Mouse (Mus musculus) frontal cortex, adult 2 months (tissue): ENCODE measurements around the gene Csrp1. TPM values are rescaled to one million over a fixed set of nuclear protein-coding genes. Genes with fewer than 3 reads are reported as not detected.

ENCODE experiments used
- DNase-seq, 2 experiments: peaks; one replicate each; pipeline ENCODE4 v3.0.0; 2022; ENCODE audit warnings: low spot score in 1 of 2; ENCODE audit errors: extremely low spot score in 1 of 2
- polyA plus RNA-seq: library from polyadenylated mRNA; depleted of rRNA; stranded (reverse); fragments of >200 nt; gene quantifications from 2 replicates; pipeline ENCODE4 v1.2.3, GENCODE M21; 2012

Csrp1 gene
- polyA plus RNA-seq, 1 experiment: 205 TPM

DNA sequence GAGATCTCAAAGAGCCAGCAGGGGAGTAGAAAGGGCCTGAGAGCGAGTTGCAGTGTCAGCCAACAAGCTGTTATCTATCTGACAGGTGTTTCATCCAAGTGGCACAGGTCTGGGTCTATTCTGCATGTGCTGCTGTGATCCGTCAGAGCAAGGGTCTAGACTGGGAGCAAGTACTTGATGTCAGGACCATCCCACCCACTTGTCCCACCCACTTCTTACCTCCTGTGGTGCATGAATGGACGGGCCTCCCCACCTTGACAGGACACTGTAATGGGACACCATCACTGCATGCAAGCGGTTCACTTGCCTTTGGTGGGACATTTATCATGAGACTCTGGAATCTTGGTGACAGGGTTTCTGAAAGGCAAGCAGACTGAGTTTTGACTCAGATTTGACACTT lies 10.0 kb downstream of the Csrp1 start:
- DNase-seq: no peak

DNA sequence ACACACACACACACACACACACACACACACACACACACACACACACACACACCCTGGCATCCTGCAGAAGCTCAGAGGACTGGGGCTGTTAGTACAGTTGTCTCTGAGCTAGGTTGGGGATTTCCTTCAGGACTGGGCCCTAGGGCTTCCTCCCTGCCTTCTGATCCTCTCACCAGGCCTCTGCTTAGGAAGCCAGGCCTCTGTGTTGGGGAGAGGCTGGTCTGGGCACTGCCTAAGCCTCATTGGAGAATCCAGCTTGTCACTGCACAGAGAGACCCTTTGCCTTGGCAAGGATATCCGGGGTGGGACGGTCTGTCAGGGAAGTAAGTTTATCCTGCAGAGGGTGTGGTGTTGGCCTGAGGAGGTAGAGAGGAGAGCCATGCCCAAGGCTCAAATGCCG lies 10.4 kb downstream of the Csrp1 start:
- no peak for DNase-seq

DNA sequence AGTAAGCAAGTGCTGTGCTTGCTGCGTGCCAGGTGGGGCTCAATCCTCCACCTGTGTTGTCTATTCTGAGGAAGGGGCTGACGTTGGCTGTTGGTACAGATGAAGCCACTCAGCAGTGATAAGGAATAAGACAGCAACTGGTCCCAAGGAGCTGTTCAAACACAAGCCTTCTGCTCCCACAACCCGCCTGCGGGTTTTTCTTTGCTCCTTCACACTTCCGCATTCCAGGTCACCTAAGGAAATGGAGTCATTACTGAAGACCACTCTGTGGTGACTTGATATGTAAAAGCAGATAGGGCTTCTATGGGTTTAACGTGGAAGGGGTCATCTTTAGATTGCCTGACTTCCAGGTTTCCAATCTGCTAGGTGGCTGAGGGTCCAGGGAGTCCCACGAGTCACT lies 11.5 kb downstream of the Csrp1 start:
- DNase-seq: no peak

DNA sequence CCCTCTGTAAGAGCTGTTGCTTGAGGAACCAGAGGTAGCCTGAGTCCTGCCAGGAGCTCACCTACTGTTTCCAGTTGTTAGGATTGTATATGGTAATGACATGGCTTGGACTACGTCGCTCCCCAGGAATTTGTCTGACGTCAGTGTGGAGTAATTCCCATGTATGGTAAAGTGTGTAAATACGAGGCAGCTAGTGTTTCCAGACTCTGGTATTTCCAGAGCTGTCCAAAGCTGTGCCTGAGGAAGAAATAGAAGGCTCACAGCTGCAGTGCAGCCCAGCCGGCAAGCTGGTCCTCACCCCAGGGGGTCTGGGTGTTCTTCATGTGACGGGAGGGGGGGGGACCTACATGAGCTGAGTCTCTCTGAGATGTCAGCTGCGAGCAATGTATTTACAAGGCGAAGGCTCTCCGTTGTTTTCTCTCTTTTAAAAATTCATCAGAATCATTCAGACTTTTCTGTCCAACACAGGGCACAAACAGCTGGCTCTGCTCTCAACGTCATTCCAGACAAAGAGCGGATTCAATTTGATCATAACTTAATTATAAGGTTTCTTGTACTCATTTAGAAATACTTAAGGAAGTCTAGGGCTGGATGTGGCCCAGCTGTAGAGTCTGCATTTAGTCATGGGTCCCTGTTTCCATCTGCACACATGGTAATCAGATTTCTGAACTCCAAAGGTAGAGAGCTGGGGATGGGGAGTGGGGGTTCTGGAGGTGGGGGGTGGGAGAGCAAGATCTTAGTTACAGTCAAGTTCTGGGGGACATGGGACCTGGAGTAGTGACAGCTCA lies 12.2 kb downstream of the Csrp1 start:
- no peak for DNase-seq

DNA sequence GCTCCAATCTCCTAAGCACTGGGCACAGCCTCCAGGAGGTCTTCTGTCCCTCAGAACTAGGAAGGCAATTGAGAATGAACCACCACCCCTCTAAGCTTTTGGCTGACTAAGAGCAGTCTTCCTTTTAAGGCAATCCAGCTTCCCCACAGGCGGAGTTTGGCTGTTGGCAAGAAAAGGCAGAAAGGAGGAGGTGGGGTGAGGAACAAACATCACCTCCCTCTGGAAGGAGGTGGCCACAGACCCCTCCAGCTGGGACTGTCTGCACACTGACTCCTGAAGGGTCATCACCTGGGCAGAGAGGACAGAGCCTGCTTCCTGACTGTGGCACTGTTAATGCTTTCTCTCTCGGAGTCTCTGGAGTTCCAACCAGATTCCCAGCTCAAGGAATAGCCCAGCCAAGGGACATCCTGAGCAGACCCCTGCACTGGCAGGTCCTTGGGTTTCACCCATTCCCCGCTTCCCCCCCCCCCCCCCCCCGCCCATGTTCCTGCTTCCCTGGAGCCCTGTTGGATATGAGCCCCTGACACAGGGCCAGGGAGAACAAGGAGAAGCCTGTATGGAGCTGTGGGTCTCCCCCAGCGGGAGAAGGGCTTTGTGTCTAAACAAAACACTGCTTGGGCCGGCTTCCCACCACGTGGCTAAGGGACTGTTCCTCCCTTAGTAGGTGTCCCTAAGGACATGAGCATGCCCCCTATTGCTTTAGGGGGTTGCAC lies 14.5 kb downstream of the Csrp1 start:
- peak; percentile 39 to 65 for DNase-seq

DNA sequence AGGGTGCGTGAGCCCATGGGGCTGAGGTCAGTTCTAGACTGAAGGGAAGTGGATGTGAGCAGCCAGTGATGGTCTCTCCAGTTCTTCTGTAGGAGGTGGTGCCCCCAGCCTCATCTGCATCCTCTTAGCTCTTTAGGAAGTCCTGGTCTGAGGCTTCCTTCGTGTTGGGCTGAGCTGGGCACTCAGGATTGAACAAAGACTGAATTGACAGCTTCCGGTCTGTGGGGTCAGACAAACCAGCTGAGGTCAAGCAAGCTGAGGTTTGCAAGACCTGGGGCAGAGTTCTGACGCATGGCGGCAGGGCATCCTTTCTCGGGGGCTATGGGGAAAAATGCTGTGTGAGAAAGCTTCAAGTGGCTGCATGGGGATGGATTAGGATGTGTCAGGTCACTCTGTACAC lies 15.6 kb downstream of the Csrp1 start:
- no peak for DNase-seq

DNA sequence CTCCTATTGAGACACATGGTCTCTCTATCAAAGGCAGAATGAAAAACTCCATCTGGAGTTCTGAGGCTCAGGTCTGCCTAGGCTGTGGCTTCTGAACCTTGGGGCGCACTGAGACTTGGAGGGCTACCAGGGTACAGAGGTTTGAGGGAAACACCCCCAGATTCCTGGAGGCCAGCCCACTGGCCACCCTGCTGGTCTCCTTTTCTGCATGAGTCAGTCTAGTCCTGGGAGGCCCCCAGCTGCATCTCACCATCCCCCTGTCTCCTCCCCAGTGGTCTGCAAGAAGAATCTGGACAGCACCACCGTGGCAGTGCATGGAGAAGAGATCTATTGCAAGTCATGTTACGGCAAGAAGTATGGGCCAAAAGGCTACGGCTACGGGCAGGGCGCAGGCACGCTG lies 25.1 kb downstream of the Csrp1 start:
- no peak for DNase-seq

DNA sequence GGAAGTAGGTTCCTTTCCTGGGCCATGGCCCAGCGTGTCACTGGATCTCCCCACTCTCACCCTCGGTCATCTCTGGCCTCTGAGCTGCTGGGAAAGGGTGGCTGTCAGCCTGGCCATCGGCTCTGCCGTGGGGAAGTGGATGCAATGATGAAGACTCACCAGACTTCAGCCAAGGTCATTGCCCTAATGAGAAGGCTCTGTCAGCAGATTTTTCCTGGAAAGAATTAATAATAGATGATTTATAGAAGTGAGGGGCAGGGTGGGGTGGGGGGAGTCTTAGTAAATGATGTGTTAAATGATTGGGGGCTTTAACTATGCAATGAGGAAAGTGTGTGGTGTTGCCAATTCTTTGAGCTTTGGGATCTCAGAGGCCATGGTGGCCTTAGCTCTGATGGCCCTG lies 26.4 kb downstream of the Csrp1 start:
- DNase-seq: no peak

DNA sequence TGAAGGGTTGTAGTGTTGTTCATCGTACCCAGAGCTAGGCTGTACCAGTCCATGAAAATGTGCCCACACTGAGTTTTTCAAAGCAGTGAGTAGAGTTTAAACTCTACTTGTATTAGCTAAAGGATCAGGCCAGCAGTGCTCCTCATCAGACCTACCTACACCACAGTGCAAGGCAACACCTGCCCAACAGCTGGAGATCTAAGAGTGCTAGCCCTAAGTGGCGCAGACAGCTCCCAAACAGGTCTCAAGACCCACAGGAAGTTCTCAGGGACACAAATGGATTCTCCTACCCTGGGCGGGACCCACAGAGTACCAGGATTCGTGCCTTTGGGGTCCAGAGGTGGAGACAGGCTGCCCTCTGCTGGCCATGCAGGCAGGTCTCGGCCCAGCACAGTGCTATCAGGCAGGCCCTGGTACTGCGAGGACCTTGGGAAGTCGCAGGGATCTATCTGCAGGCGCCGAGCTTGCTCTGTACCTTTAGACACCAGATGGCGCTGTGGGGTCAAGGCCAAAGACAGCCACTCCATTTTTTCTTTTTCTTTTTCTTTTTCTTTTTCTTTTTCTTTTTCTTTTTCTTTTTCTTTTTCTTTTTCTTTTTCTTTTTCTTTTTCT lies 33.0 kb downstream of the Csrp1 start:
- peak; percentile 88 to 97 for DNase-seq

DNA sequence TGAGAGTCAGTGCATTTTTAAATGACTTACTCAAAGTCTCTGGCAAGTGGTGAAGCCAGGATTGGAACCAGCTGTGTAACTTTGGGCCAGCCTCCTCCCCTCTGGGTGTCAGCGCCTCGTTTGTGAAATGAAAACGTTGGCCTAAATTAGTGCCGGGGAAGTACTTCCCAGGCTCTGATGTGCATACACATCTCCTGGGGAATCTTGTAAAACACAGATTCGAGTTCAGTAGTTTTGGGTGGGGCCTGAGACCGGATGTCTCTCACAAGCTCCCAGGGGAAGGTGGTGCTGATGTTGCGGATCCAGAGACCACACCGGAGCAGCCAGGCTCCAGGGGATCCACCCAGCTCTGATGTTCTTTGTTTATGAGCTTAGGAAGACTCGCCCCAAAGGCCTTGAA lies 35.4 kb downstream of the Csrp1 start:
- DNase-seq: no peak

DNA sequence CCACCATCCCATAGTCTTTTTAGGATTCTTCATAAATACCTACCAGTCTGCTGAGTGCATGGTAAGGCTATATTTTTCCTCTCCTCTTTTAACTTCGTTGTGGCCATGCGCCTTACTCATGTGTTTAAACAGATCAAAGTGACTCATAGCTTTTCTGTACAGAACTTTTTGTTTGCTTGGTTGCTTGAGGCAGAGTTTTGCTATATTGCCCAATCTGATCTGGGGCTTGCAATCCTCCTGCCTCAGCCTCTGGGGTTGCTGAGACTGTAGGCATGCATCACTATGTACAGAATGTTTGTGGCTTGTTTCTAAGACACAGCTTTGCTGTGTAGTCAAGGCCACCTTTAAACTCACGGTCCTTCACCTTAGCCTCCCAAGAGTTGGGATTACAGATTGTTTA lies 36.1 kb downstream of the Csrp1 start:
- no peak for DNase-seq

DNA sequence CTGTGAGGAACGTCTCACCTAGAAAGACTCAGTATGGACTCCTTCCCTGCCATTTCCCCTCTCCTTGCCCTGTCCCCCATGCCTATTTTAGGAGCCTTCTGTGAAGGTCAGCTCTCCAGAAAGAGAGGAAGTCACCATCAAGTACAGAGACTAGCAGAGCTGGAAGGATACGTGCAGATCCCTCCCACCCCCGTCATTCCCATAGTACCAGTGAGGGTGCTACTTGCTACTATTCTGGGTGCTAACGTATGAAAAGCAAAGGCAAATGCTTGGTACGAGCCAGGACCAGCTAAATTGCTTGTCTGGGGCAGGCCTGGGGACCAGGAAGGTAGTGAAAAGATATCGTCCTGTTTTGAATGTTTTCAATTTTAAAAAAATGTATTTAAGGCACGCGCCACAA lies 37.4 kb downstream of the Csrp1 start:
- no peak for DNase-seq

DNA sequence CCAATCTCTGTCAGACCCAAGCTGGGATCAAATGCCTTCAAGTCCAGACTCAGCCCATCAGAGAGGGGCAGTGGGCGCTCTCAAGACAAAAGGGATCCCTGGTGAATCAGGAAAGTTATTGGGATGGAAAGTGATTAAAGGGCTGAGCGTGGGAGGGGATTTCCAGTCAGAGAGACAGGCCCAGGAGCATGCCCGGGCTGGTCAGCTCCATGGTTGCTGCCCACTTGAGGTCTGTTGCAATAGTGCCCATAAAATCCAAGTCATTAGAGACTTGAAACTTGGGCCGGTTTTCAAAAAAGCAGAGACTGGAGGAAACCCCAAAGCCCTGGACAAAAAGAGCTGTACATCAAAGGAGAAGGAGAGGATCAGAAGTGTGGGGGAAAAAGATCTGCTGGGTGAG lies 39.8 kb downstream of the Csrp1 start:
- no peak for DNase-seq

DNA sequence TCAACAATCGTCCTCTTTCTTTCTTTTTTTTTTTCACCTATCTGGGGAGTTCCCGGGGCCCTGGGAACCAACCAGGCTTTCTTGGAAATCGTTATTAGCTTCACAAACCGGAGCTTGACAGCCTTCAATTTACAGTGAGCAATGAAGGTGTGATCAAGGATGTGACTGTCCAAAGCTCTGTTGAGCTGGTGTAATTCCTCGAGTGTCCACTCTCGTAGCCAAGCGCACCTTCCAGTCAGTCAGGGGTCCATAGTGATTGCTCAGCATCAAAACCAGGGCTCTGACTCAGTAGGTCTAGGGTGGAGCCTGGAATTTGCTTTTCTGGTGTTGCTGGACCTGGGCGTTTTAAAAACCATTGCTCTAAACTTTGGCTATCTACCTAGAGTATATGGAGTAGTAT lies 40.4 kb downstream of the Csrp1 start:
- DNase-seq: no peak

DNA sequence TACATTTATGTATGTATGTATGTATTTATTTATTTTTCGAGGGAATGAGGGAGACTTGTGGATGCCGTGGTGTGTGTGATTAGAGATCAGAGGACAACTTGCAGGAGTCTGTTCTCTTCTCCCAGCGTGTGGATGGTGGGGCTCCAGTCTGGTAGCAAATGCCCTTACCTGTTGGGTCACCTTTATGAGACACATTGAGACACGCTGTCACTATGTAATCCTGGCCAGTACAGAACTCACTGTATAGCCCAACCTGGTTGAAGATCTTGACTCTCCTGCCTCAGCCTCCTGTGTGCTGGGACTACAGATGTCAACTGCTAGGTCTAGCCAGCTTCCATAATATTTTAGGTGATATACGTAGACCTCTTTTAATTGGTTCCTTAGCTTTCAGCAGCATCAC lies 41.9 kb downstream of the Csrp1 start:
- DNase-seq: no peak

DNA sequence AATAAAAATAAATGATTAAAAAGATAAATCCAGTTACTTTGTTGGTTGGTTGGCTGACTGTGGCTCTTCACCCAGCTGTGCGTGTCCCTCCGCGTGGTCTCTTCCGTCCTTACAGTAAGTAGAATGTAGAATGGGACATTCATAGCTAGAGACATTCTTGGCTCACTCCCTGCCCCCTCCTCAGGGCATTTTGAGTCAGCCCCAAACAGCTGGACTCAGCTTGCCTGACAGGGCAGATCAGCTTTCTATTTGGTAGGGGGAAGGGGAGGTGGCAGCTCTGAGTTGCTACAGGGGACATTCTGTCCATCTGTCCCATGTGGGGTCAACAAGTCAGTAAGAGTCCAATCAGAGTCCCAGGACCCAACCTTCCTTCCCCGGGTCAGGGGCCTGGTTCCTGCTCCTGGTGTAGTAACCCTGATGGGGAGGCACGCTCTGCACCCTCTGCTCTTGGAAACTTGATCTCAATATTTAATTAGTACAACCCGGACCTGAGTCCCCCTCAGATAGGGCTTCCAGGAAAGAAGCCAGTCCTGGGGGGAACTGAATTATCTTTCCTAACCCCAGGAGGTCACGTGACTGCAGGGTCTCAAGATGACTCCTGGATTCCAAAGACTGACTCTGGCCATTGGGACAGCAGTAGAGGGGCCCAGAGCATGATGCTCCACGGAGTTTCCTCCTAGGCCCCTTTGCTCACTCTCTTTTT lies 43.8 kb downstream of the Csrp1 start:
- DNase-seq: no peak

DNA sequence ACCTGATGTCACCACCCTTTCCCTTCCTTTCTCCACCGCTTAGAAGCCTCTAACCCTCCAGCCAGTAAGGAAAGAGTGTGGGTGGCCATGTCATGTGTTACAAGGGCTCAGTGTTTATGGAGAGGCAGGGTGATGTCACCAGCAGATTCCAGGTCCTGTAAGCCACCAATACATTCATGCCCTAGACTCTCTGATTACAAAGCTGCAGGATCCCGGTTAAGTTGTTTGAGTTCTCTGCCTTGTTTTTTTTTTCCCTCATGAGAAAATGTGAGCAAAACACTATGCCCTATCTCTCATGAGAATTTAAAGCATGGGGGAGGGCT lies 44.3 kb downstream of the Csrp1 start:
- DNase-seq: no peak

DNA sequence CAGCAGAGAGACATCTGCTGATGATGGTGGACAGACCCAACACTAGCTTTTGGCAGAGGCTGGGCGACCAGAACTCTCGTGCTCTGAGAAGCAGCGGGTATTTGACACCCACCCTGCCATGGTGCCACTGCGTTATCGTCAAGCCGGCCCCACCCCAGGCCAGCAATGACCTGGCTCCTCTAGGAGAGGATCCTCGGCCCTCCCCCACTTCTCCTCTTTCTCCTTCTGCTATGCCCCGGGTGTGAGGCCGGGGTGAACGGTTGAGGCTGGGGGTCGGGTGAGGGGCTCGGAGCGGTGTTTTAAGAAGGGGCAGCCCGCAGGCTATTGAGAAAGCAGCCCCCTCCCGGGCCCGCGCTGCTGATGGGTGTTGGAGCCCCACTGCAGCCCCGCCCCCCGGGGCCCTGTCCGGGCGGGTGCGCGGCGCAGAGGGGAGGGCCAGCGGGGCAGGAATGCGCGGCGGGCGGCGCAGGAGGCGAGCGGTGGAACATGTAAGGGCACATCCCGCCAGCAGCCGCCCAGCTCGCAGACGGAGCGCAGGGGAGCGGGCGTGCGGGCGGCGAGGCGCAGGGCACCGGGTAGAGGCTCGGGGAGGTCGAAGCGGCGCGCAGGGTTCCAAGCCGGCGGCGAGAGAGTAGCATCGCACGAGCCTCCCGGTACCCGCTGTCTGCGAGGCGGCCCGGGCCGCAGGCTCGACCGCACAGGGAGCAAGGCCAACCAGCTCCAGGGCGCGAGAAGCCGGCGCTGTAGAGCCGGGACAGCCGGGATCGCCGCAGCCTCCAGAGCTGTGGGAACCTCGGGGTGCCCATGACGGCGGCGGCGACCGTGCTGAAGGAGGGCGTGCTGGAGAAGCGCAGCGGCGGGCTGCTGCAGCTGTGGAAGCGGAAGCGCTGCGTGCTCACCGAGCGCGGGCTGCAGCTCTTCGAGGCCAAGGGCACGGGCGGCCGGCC lies 46.1 kb downstream of the Csrp1 start, which contains the start of gene Phlda3:
Gene Phlda3, plus strand, starts transcription at position 475 of the 947 bp plus-strand sequence.
- DNase-seq: peak in 1 of 2 experiments; percentile 64

DNA sequence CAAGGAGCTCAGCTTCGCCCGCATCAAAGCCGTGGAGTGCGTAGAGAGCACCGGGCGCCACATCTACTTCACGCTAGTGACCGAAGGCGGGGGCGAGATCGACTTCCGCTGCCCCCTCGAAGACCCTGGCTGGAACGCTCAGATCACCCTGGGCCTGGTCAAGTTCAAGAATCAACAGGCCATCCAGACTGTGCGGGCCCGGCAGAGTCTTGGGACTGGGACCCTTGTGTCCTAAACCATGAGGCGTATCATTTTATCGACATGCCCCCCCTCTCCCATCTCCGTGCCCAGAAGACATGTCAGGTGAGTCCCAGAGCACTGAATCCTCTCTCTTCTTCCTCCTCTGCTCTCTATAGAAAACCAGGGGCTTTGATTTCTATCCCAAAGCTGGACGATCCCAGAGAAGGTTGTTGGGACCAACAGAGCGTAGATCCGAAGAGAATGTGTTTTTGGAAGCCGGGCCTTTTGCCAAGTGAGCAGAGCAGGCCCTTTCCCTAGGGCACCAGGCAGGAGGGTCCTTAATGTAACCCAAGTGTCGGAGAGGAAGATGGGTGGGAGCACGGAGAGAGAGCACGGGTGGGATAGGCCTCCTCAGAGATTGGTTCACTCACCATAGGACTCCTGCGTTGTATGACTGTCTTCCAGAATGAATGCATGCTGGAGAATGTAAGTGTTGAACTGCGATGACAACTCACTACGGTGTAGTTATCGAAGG lies 46.9 kb downstream of the Csrp1 start:
- DNase-seq: no peak
